Mouse (Mus musculus) lung, embryonic 14.5 days (tissue): ENCODE measurements around the gene Tbl3. TPM values are rescaled to one million over a fixed set of nuclear protein-coding genes. Genes with fewer than 3 reads are reported as not detected.

Source experiments
- ATAC-seq: fragments of 200-750 bp; cut with Nextera tagmentation; 2 replicates; pipeline ENCODE4 v1.8.0; 2017; ENCODE audit warnings: mild to moderate bottlenecking, moderate TSS enrichment, moderate library complexity; ENCODE audit not compliant: insufficient read depth
- DNase-seq: peaks from one replicate; pipeline ENCODE4 v3.0.0-alpha.2; 2015
- H3K27ac ChIP-seq: fragments of 300-500 bp; sonication (generic); 2 replicates; pipeline ENCODE4 v1.5.1; 2014; ENCODE audit warnings: low read depth, mild to moderate bottlenecking, moderate library complexity
- H3K27me3 ChIP-seq: fragments of 300-500 bp; sonication (generic); 2 replicates; pipeline ENCODE4 v1.6.1; 2014; ENCODE audit warnings: low read length, control low read depth; ENCODE audit not compliant: insufficient read depth
- H3K36me3 ChIP-seq: fragments of 300-500 bp; sonication (generic); 2 replicates; pipeline ENCODE4 v1.6.1; 2014; ENCODE audit warnings: control low read depth; ENCODE audit not compliant: insufficient read depth
- H3K4me1 ChIP-seq: fragments of 300-500 bp; sonication (generic); 2 replicates; pipeline ENCODE4 v1.6.1; 2014; ENCODE audit warnings: antibody characterized with exemption, control low read depth; ENCODE audit not compliant: insufficient read depth
- H3K4me2 ChIP-seq: fragments of 300-500 bp; sonication (generic); 2 replicates; pipeline ENCODE4 v1.6.1; 2014; ENCODE audit warnings: mild to moderate bottlenecking
- H3K4me3 ChIP-seq: fragments of 300-500 bp; sonication (generic); 2 replicates; pipeline ENCODE4 v1.5.1; 2014; ENCODE audit warnings: low read depth, low read length
- H3K9ac ChIP-seq: fragments of 300-500 bp; sonication (generic); 2 replicates; pipeline ENCODE4 v1.6.1; 2014
- H3K9me3 ChIP-seq: fragments of 300-500 bp; sonication (generic); 2 replicates; pipeline ENCODE4 v1.6.1; 2016; ENCODE audit warnings: low read depth, low read length, control low read depth
- CTCF ChIP-seq: IDR thresholded peaks from 2 replicates; pipeline ENCODE4 v1.5.1; 2016; ENCODE audit warnings: antibody characterized with exemption, low read depth
- WGBS: fragments of 180-500 bp; shearing (Covaris S2); extraction: QIAGEN DNeasy Blood & Tissue Kit; methylation state at CpG from one replicate; pipeline ENCODE4 v1.1.7; 2014; 5-methylcytosine and 5-hydroxymethylcytosine counted together
- polyA plus RNA-seq: library from polyadenylated mRNA; unstranded; fragments of >200 nt; fragmentation: Nextera tagmentation; extraction: Ambion mirVana; gene quantifications from 2 replicates; pipeline ENCODE4 v1.2.1, GENCODE M21; 2014

The Tbl3 gene
- polyA plus RNA-seq, 1 experiment from 2014 or later, result 112 TPM

DNA sequence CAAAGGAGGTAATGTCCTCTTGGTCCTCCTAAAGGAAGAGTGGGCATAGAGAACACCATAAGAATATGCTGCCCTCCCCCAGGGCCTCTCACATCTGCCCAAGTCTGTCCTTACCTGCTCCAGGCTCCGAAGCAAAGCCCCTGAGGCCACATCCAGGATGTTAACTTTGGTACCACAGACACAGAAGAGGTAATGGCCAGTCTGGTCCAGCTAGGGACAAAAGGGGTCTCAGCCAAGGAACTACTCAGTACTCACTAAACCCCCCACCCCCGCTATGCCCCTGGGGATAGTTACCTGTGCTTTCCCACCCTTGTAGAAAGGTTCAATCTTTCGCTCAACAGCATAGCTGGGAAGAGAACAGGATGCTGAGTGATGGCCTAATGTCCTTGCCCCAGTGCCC lies 1.6 kb downstream of the Tbl3 start:
- DNase-seq (no peak), ATAC-seq (no peak)
- H3K27me3 ChIP-seq, result no peaks in the 10 kb centered on the region
- H3K4me3 ChIP-seq, result 0 out of 2 replicates have a peak overlapping the region, but pooled peaks have one; percentile 81
- H3K27ac ChIP-seq, result no peak overlapping the region
- WGBS, result 94% methylated on average over 3 of the region's 3 CpGs
- peak overlapping the region; percentile 63 for H3K4me2 ChIP-seq
- no peaks in the 10 kb centered on the region for H3K9me3 ChIP-seq
- peaks cover 42% of the 10 kb centered on the region for H3K36me3 ChIP-seq
- no peak overlapping the region for H3K9ac ChIP-seq
- TF ChIP-seq CTCF, result no peak
- H3K4me1 ChIP-seq, result no peaks in the 10 kb centered on the region

DNA sequence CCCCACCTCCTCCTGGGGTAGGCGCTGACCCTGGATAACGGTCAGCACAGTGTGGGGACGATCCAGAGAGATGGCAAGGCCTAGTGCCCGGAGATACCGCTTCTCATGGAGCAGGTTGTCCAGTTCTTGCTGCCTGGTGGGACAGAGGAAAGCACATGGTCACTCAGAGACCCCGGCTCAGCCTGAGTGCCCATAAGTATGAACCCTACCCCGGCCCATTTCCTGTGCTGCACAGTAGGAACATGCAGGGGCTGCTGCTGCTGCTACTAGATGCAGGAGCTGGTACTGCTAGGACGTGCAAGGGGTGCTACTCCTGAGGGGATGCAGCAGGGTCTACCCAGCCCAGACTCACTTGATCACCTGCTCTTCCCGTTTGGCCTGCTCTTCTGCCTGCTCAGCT lies 6.2 kb downstream of the Tbl3 start:
- WGBS, result 86% methylated on average over 9 of the region's 9 CpGs
- Histone ChIP-seq H3K4me2 (no peak overlapping the region), H3K9me3 (no peaks in the 10 kb centered on the region), H3K27me3 (no peaks in the 10 kb centered on the region), H3K36me3 (peaks cover 56% of the 10 kb centered on the region), H3K4me1 (peaks cover 13% of the 10 kb centered on the region), H3K27ac (no peak overlapping the region), H3K4me3 (no peak overlapping the region), H3K9ac (no peak overlapping the region)
- ATAC-seq, result no peak
- no peak for DNase-seq
- no peak for TF ChIP-seq CTCF

DNA sequence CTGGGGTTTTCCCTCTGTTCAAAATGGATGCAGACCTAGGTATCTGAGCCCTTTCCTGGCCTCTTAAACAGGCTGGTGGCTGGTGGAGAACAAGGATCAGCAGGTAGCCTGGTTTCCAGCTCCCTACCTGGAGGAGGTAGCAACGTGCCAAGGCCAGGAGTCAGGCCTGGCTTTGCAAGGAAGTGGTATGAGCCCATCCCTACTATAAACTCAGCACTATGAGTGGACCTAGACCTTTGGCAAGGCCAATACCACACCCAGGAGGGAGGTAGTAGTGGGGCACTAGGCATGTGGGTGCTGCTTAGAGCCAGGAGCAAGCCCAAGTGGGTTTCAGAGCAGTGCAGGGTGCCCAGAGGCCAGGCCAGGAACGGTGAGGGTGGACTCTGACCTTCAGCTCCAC lies 8.0 kb downstream of the Tbl3 start:
- no peak overlapping the region for H3K4me2 ChIP-seq
- WGBS, result 75% methylated on average over 2 of the region's 2 CpGs
- peaks cover 13% of the 10 kb centered on the region for H3K4me1 ChIP-seq
- no peak overlapping the region for H3K9ac ChIP-seq
- H3K27me3 ChIP-seq, result no peaks in the 10 kb centered on the region
- TF ChIP-seq CTCF, result no peak
- H3K36me3 ChIP-seq, result peaks cover 46% of the 10 kb centered on the region
- no peaks in the 10 kb centered on the region for H3K9me3 ChIP-seq
- no peak overlapping the region for H3K27ac ChIP-seq
- no peak overlapping the region for H3K4me3 ChIP-seq
- DNase-seq (no peak), ATAC-seq (no peak)

DNA sequence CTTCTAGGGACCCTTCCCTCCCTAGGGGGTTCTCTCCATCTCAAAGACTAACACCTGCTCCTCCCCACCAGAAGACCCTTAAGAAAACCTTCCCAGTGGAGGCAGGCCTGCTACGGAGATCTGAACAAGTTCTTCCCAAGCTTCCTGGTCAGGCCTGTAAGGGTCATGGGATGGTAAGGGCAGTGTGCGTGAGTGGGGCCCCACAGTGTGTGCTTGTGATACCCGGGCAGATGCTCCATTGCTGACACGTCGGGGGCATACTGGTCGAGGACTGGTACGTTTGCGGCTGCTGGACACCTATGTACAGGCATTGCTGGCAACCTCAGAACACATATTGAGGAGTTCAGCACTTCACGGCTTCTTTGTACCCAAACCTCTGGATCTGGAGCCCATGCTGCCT lies 8.7 kb downstream of the Tbl3 start:
- Histone ChIP-seq H3K27ac (peak overlapping the region; percentile 89), H3K9ac (no peak overlapping the region), H3K27me3 (no peaks in the 10 kb centered on the region), H3K4me3 (no peak overlapping the region), H3K4me1 (peaks cover 13% of the 10 kb centered on the region), H3K4me2 (peak overlapping the region; percentile 5), H3K36me3 (peaks cover 44% of the 10 kb centered on the region), H3K9me3 (no peaks in the 10 kb centered on the region)
- DNase-seq, result no peak
- WGBS, result 57% methylated on average over 9 of the region's 9 CpGs
- no peak for ATAC-seq
- TF ChIP-seq CTCF, result no peak

DNA sequence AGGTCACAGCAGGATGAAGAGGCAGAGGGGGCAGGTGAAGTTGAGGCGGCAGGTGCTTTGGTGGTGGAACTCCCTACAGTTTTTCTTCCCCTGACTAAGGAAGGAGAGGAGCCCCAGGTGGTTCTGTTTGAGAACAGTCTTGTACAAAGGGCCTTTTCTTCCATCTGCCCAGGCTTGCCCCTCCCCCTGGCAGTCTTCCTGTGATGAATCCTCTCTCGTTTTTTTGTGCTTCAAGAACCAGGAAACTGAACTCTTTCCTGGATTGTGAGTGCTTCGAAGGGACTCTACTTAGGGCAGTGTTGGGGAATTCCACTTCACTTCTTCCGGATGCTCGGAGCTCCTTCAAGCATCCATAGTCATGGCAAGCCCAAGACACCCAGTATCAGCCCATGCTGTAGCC lies 9.5 kb downstream of the Tbl3 start:
- DNase-seq, result peak; percentile 64
- Histone ChIP-seq H3K4me3 (no peak overlapping the region), H3K27me3 (no peaks in the 10 kb centered on the region), H3K4me2 (peak overlapping the region; percentile 5), H3K4me1 (peaks cover 13% of the 10 kb centered on the region), H3K9me3 (no peaks in the 10 kb centered on the region), H3K27ac (peak overlapping the region; percentile 89; the same call in 1 of the 2 replicates), H3K9ac (no peak overlapping the region), H3K36me3 (peaks cover 46% of the 10 kb centered on the region)
- WGBS, result 19% methylated on average over 5 of the region's 5 CpGs
- TF ChIP-seq CTCF, result no peak
- 0 out of 2 replicates have a peak, but pooled peaks have one; percentile 7 for ATAC-seq

DNA sequence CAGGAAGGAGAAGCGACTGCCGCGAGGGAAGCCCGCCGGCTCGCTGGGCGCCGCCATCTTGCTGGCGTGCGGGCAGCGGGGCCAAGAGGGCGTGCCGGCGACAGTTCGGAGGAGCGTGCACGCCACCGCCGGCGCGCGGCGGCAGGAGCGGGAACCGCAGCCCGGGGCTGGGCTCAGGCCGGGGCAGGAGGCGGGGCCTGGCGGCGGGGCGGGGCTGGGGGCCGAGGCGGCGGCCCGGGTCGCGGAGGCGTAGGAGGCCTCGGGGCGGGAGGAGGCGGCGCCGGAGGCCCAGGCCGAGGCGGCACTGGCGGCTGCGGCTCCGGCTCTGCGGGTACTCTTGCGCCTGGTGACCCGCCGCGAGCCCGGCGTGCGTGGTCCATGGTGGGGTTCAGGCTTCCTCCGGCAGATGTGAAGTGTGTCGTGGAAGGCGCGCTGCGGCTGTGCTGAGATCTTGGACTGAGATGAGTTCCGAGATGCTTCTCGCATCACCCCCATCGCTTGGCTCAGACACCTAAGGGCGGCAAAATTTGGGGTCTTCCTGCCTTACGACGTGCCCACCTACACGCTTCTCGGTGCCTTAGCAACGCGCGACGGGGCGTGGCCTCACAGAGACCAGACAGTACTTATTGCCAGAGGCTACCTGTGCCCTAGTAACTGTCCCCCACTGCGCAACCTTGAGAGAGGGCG lies 11.3 kb downstream of the Tbl3 start, which contains the start of the genes Gfer and Noxo1:
Gene Gfer, minus strand, starts transcription at position 146 of the 687 bp plus-strand sequence.
Gene Noxo1, plus strand, starts transcription at position 224 of the 687 bp plus-strand sequence.
- TF ChIP-seq CTCF, result no peak
- WGBS, result under 1% methylated on average over 54 of the region's 76 CpGs
- Histone ChIP-seq H3K27ac (peak within 1 kb of the TSS; percentile 89), H3K9ac (peak within 1 kb of the TSS; percentile 82), H3K4me3 (peak within 1 kb of the TSS; percentile 84), H3K4me2 (peak within 1 kb of the TSS; percentile 83), H3K9me3 (no peaks in the 10 kb centered on the region), H3K36me3 (peaks cover 38% of the 10 kb centered on the region), H3K27me3 (0 out of 2 replicates have a peak, but pooled peaks cover 2% of the 10 kb centered on the region), H3K4me1 (peaks cover 13% of the 10 kb centered on the region)
- DNase-seq, result peak; percentile 93
- peak; percentile 92 for ATAC-seq

DNA sequence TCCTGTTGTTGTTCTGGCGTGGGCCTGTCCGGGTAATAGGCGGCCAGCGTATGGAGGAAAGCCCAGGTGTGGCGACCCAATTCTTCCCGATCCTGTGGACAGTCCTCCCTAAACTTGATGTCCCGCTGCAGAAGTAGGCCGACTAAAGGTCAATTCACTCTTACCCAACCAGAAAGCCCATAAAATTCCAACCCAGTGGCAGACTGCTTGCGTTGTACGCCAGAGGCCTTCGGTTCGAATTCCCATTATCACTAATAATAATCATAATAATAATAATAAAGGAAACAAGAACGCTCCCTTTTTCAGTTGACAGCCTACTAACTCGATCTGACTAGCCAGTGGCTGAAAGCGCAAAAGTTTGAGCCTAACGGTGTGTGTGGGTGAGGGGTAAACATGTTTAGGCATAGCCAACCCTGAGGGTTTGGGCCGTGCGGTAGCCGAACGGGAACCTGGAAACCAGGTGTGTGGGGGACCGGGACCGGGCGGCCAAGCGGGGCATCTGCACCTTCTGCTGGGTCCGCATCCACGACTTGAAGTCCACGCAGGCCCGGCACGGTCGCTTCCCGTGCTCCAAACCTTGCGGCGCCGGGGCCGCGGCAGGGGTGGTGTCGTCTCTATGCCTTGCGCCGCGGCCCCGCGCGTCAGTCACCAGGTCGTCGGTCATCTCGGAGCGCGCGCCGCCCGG lies 12.0 kb downstream of the Tbl3 start:
- peak overlapping the region; percentile 82 for H3K9ac ChIP-seq
- peaks cover 13% of the 10 kb centered on the region for H3K4me1 ChIP-seq
- ATAC-seq (peak; percentile 20), DNase-seq (peak; percentile 8)
- 5% methylated on average over 51 of the region's 51 CpGs for WGBS
- TF ChIP-seq CTCF, result no peak
- peak overlapping the region; percentile 84 for H3K4me3 ChIP-seq
- H3K9me3 ChIP-seq, result no peaks in the 10 kb centered on the region
- H3K27me3 ChIP-seq, result peaks cover 9% of the 10 kb centered on the region
- peak overlapping the region; percentile 89 for H3K27ac ChIP-seq
- H3K4me2 ChIP-seq, result peak overlapping the region; percentile 83
- peaks cover 31% of the 10 kb centered on the region for H3K36me3 ChIP-seq
